Comparison of ENCODE assay signal across 7 mouse cellular contexts in the genomic region with DNA sequence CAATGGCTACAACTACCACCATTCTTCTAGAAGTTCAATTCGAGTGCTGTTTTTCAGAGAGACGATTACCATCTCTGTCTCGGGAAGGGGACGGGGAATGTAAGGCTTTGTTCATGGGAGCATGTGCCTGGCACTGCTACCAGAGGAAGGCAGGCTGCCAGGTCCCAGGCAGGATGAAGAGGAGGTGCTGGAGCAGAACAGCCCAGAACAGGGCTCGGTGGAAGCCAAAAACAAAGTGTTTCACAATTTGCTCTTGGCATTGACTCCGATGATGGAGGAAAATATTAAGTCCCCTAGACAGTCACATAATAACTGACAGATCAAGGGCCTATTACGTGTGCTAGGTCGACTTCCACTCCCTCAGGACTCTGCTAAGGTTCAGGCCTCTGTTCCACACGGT. TPM values are rescaled to one million over a fixed set of nuclear protein-coding genes. Genes with fewer than 3 reads are reported as not detected.
A peak's percentile ranks its signal among the peaks of the same experiment; 100 is the strongest.
DNase-seq lines count a peak whose midpoint lies in the region; ATAC-seq and TF ChIP-seq lines count a peak whose summit lies in the region.

No protein-coding gene starts in this region.

- no peak for TF ChIP-seq CTCF in heart, postnatal 0 days (IDR thresholded peaks at IDR 0.05; ENCODE audit: low read depth)
- TF ChIP-seq CTCF in lung, adult 2 months (IDR thresholded peaks at IDR 0.05; ENCODE audit: insufficient read depth, low read length): no peak

- TF ChIP-seq POLR2A in lung, adult 2 months (IDR thresholded peaks at IDR 0.05; ENCODE audit: borderline replicate concordance, extremely low read depth, low read depth, low read length): no peak

- H3K4me1 ChIP-seq in heart, postnatal 0 days (ENCODE audit: control insufficient read depth, insufficient read depth): no peaks in the 10 kb centered on the region
- peaks cover 13% of the 10 kb centered on the region for H3K4me1 ChIP-seq in lung, adult 2 months (ENCODE audit: control insufficient read depth, insufficient read depth, low read length)

- peak overlapping the region; percentile 14; the same call in 1 of the 2 replicates for H3K27ac ChIP-seq in heart, postnatal 0 days (ENCODE audit: low read depth)

- no peak overlapping the region for H3K4me3 ChIP-seq in heart, postnatal 0 days (ENCODE audit: low read depth, low read length)
- no peak overlapping the region for H3K4me3 ChIP-seq in lung, adult 2 months (replicated peaks; ENCODE audit: extremely low read depth, low read depth, low read length)

- DNase-seq in ovary, adult 18-20 months (ENCODE audit: low spot score): peak; percentile 53
- no peak for DNase-seq in ovary, postnatal 10 days (ENCODE audit: low spot score)
- peak; percentile 87 to 93 for DNase-seq in cerebellum, postnatal 10 days
- DNase-seq in heart, postnatal 0 days (ENCODE audit: low spot score): no peak
- peak; percentile 64 for DNase-seq in lung, adult 2 months
- DNase-seq in retina, embryonic 14.5 days (ENCODE audit: low spot score): no peak
- DNase-seq in urinary bladder, postnatal 25 days (ENCODE audit: low spot score): no peak

- no peak for TF ChIP-seq EP300 in heart, postnatal 0 days (IDR thresholded peaks at IDR 0.05; ENCODE audit: low read depth)

- 57% methylated on average over 9 of the region's 9 CpGs for WGBS in heart, postnatal 0 days
- 23% methylated on average over 9 of the region's 9 CpGs for WGBS in lung, adult 2 months

- H3K36me3 ChIP-seq in heart, postnatal 0 days (replicated peaks; ENCODE audit: control insufficient read depth, insufficient read depth, low read length): peaks cover 19% of the 10 kb centered on the region; the same call in 1 of the 2 replicates

- H3K4me2 ChIP-seq in heart, postnatal 0 days (ENCODE audit: low read depth, low read length): no peak overlapping the region

- 0 out of 2 replicates have a peak, but pooled peaks have one; percentile 42 for ATAC-seq in heart, postnatal 0 days (ENCODE audit: insufficient read depth, low read depth)

- H3K9ac ChIP-seq in heart, postnatal 0 days (replicated peaks; ENCODE audit: low read depth, low read length): no peak overlapping the region

- no peaks in the 10 kb centered on the region for H3K27me3 ChIP-seq in heart, postnatal 0 days (ENCODE audit: control insufficient read depth, insufficient read depth, low read length)

- no peaks in the 10 kb centered on the region for H3K9me3 ChIP-seq in heart, postnatal 0 days (replicated peaks; ENCODE audit: control insufficient read depth, low read length)

RNA-seq across cellular contexts. Expression of a gene that starts 24.9 kb away (rescaled TPM):
- 1.4 and 3.7 TPM in 2 replicates for total RNA-seq in heart, postnatal 0 days (2014; rRNA removed; ENCODE audit: low replicate concordance)
- 0.84 and 1.7 TPM in 2 replicates for polyA plus RNA-seq in heart, postnatal 0 days (2015; fragmentation: Nextera tagmentation; extraction: Ambion mirVana)
- 2.7 and 5.9 TPM in 2 replicates for polyA plus RNA-seq in lung, adult 2 months (2012; rRNA removed)

Comparison
In these comparisons a context has a peak if more than half of its experiments do, and no peak if none do; other contexts are left out.
1. DNase-seq: peak in ovary, adult 18-20 months (single experiment), cerebellum, postnatal 10 days (2 of 2) and lung, adult 2 months (single experiment); none in ovary, postnatal 10 days (single experiment), heart, postnatal 0 days (single experiment), retina, embryonic 14.5 days (single experiment) and urinary bladder, postnatal 25 days (single experiment).